Mouse (Mus musculus): Measurements from ENCODE around the gene Lpcat2.

DNA sequence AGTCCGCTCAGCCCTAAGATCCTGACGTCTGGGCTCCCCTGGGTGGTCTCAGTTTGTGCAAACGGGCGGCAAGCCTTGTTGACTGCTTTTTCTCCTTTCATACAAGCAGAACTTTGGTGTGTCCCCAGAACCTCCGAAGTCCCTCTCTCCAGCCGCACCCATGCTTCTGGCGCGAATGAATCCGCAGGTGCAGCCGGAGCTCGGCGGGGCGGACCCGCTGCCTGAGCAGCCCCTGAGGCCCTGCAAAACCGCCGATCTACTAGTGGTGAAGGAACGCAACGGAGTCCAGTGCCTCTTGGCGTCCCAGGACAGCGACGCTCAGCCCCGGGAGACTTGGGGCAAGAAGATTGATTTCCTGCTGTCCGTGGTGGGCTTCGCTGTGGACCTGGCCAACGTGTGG lies 105.9 kb downstream of the Lpcat2 start:
- TF ChIP-seq POLR2A (IDR thresholded peaks at IDR 0.05; ENCODE audit: extremely low read depth, insufficient read depth, low read length): no peak
- TF ChIP-seq CTCF (IDR thresholded peaks at IDR 0.05; ENCODE audit: low read depth, low read length): no peak
